Mouse (Mus musculus) hindbrain, postnatal 0 days (tissue): ENCODE data around the gene Plekha6. TPM values are rescaled to one million over a fixed set of nuclear protein-coding genes. Genes with fewer than 3 reads are reported as not detected.

ENCODE experiments used
- ATAC-seq: fragments of 200-750 bp; cut with Nextera tagmentation; 2 replicates; pipeline ENCODE4 v1.8.0; 2017; ENCODE audit warnings: mild to moderate bottlenecking, moderate TSS enrichment, moderate library complexity
- DNase-seq: peaks from one replicate; pipeline ENCODE4 v3.0.0-alpha.2; 2015; ENCODE audit warnings: low spot score
- H3K27ac ChIP-seq: fragments of 300-500 bp; sonication (generic); 2 replicates; pipeline ENCODE4 v1.5.1; 2014; ENCODE audit warnings: mild to moderate bottlenecking
- H3K27me3 ChIP-seq: fragments of 300-500 bp; sonication (generic); 2 replicates; pipeline ENCODE4 v1.6.1; 2014; ENCODE audit warnings: low read length, mixed read lengths; ENCODE audit not compliant: insufficient read depth
- H3K36me3 ChIP-seq: fragments of 300-500 bp; sonication (generic); 2 replicates; pipeline ENCODE4 v1.6.1; 2014; ENCODE audit warnings: low read length, mixed read lengths; ENCODE audit not compliant: insufficient read depth
- H3K4me1 ChIP-seq: fragments of 300-500 bp; sonication (generic); 2 replicates; pipeline ENCODE4 v1.6.1; 2014; ENCODE audit warnings: antibody characterized with exemption, low read length, mixed read lengths; ENCODE audit not compliant: insufficient read depth
- H3K4me2 ChIP-seq: fragments of 300-500 bp; sonication (generic); 2 replicates; pipeline ENCODE4 v1.6.1; 2014; ENCODE audit warnings: low read depth, mild to moderate bottlenecking, low read length, moderate library complexity, mixed read lengths
- H3K4me3 ChIP-seq: fragments of 300-500 bp; sonication (generic); 2 replicates; pipeline ENCODE4 v1.5.1; 2014; ENCODE audit warnings: low read length
- H3K9ac ChIP-seq: fragments of 300-500 bp; sonication (generic); replicated peaks from 2 replicates; pipeline ENCODE4 v1.6.1; 2014; ENCODE audit warnings: mild to moderate bottlenecking, low read length, moderate library complexity, mixed read lengths
- H3K9me3 ChIP-seq: fragments of 300-500 bp; sonication (generic); 2 replicates; pipeline ENCODE4 v1.6.1; 2016; ENCODE audit warnings: low read length, mixed read lengths
- CTCF ChIP-seq: IDR thresholded peaks from 2 replicates; pipeline ENCODE4 v1.5.1; 2016; ENCODE audit warnings: antibody characterized with exemption, control low read depth, low read depth
- WGBS: fragments of 180-500 bp; shearing (Covaris S2); extraction: QIAGEN DNeasy Blood & Tissue Kit; methylation state at CpG from one replicate; pipeline ENCODE4 v1.1.7; 2014; 5-methylcytosine and 5-hydroxymethylcytosine counted together
- polyA plus RNA-seq: library from polyadenylated mRNA; unstranded; fragments of >200 nt; fragmentation: Nextera tagmentation; extraction: Ambion mirVana; gene quantifications from 2 replicates; pipeline ENCODE4 v1.2.1, GENCODE M21; 2015
- total RNA-seq: library from RNA; depleted of rRNA; stranded (reverse); fragments of >200 nt; gene quantifications from 2 replicates; pipeline ENCODE4 v1.2.3, GENCODE M21; 2014

Gene Plekha6
- total and polyA plus RNA-seq, 2 experiments from 2014 or later = 9.7 to 41.0 TPM

GRCm38 (mm10) chr1:133280537-133280936 lies 116.5 kb downstream of the Plekha6 start:
- no peak overlapping the region; the same call in 1 of the 2 replicates for H3K27ac ChIP-seq
- no peaks in the 10 kb centered on the region for H3K9me3 ChIP-seq
- peaks cover 5% of the 10 kb centered on the region; the same call in 1 of the 2 replicates for H3K36me3 ChIP-seq
- no peak for DNase-seq
- no peak for ATAC-seq
- no peak overlapping the region for H3K4me2 ChIP-seq
- H3K27me3 ChIP-seq = no peaks in the 10 kb centered on the region
- no peaks in the 10 kb centered on the region for H3K4me1 ChIP-seq
- no peak overlapping the region for H3K4me3 ChIP-seq
- WGBS = 86% methylated on average over 2 of the region's 2 CpGs
- H3K9ac ChIP-seq = no peak overlapping the region
- TF ChIP-seq CTCF = no peak

GRCm38 (mm10) chr1:133285907-133286306 lies 121.9 kb downstream of the Plekha6 start:
- no peak overlapping the region for H3K4me2 ChIP-seq
- DNase-seq (no peak), ATAC-seq (no peak)
- peaks cover 22% of the 10 kb centered on the region; the same call in 1 of the 2 replicates for H3K36me3 ChIP-seq
- no peak for TF ChIP-seq CTCF
- H3K9me3 ChIP-seq = no peaks in the 10 kb centered on the region
- 83% methylated on average over 7 of the region's 7 CpGs for WGBS
- H3K4me1 ChIP-seq = no peaks in the 10 kb centered on the region
- no peak overlapping the region for H3K4me3 ChIP-seq
- no peak overlapping the region for H3K9ac ChIP-seq
- H3K27ac ChIP-seq = no peak overlapping the region
- H3K27me3 ChIP-seq = no peaks in the 10 kb centered on the region

- H3K36me3 ChIP-seq = peaks cover 22% of the 10 kb centered on the region; the same call in 1 of the 2 replicates
- no peak overlapping the region for H3K4me3 ChIP-seq
- H3K4me1 ChIP-seq = no peaks in the 10 kb centered on the region
- H3K4me2 ChIP-seq = no peak overlapping the region
- no peak overlapping the region for H3K27ac ChIP-seq
- DNase-seq (no peak), ATAC-seq (no peak)
- no peaks in the 10 kb centered on the region for H3K27me3 ChIP-seq
- no peak overlapping the region for H3K9ac ChIP-seq
- TF ChIP-seq CTCF = no peak
- no peaks in the 10 kb centered on the region for H3K9me3 ChIP-seq
- 85% methylated on average over 4 of the region's 4 CpGs for WGBS
Measured at GRCm38 (mm10) chr1:133287051-133287450, 123.0 kb downstream of the Plekha6 start.

GRCm38 (mm10) chr1:133287880-133288279 lies 123.9 kb downstream of the Plekha6 start:
- DNase-seq (no peak), ATAC-seq (no peak)
- TF ChIP-seq CTCF = no peak
- Histone ChIP-seq H3K27ac (no peak overlapping the region), H3K4me2 (no peak overlapping the region), H3K9me3 (no peaks in the 10 kb centered on the region), H3K4me1 (no peaks in the 10 kb centered on the region), H3K27me3 (no peaks in the 10 kb centered on the region), H3K9ac (no peak overlapping the region), H3K36me3 (peaks cover 22% of the 10 kb centered on the region; the same call in 1 of the 2 replicates), H3K4me3 (no peak overlapping the region)
- WGBS = 95% methylated on average over 12 of the region's 12 CpGs

GRCm38 (mm10) chr1:133291888-133292287 lies 127.9 kb downstream of the Plekha6 start:
- H3K27me3 ChIP-seq = no peaks in the 10 kb centered on the region
- no peak overlapping the region for H3K27ac ChIP-seq
- H3K9ac ChIP-seq = no peak overlapping the region
- no peaks in the 10 kb centered on the region for H3K9me3 ChIP-seq
- H3K36me3 ChIP-seq = peaks cover 27% of the 10 kb centered on the region
- no peaks in the 10 kb centered on the region for H3K4me1 ChIP-seq
- 88% methylated on average over 6 of the region's 6 CpGs for WGBS
- ATAC-seq (no peak), DNase-seq (no peak)
- H3K4me2 ChIP-seq = no peak overlapping the region
- H3K4me3 ChIP-seq = no peak overlapping the region
- TF ChIP-seq CTCF = no peak

- DNase-seq (no peak), ATAC-seq (no peak)
- H3K27me3 ChIP-seq = no peaks in the 10 kb centered on the region
Measured at GRCm38 (mm10) chr1:133292608-133293007, 128.6 kb downstream of the Plekha6 start.

GRCm38 (mm10) chr1:133296376-133296775 lies 132.4 kb downstream of the Plekha6 start:
- no peak for TF ChIP-seq CTCF
- no peak overlapping the region for H3K4me2 ChIP-seq
- H3K36me3 ChIP-seq = peaks cover 24% of the 10 kb centered on the region
- peak; percentile 35; the same call in 1 of the 2 replicates for ATAC-seq
- H3K9ac ChIP-seq = no peak overlapping the region
- no peaks in the 10 kb centered on the region for H3K4me1 ChIP-seq
- WGBS = 46% methylated on average over 9 of the region's 9 CpGs
- no peak overlapping the region for H3K4me3 ChIP-seq
- H3K27ac ChIP-seq = no peak overlapping the region
- DNase-seq = peak; percentile 74
- no peaks in the 10 kb centered on the region for H3K27me3 ChIP-seq
- no peaks in the 10 kb centered on the region for H3K9me3 ChIP-seq

More at GRCm38 (mm10) chr1:133292608-133293007, 128.6 kb downstream of the Plekha6 start:
- Histone ChIP-seq H3K4me1 (no peaks in the 10 kb centered on the region), H3K36me3 (peaks cover 22% of the 10 kb centered on the region), H3K4me2 (no peak overlapping the region), H3K9ac (no peak overlapping the region), H3K9me3 (no peaks in the 10 kb centered on the region), H3K4me3 (no peak overlapping the region), H3K27ac (no peak overlapping the region)
- peak; percentile 48 for TF ChIP-seq CTCF
